Mouse (Mus musculus) forebrain, embryonic 16.5 days (tissue): ENCODE measurements around the gene Opn4. TPM values are rescaled to one million over a fixed set of nuclear protein-coding genes. Genes with fewer than 3 reads are reported as not detected.

Experiments used
- ATAC-seq: fragments of 200-750 bp; cut with Nextera tagmentation; 2 replicates; pipeline ENCODE4 v1.8.0; 2017; ENCODE audit warnings: mild to moderate bottlenecking, moderate library complexity
- H3K27ac ChIP-seq: fragments of 300-500 bp; sonication (generic); 2 replicates; pipeline ENCODE4 v1.5.1; 2014; ENCODE audit warnings: low read length, control low read depth
- H3K27me3 ChIP-seq: fragments of 300-500 bp; sonication (generic); replicated peaks from 2 replicates; pipeline ENCODE4 v1.6.1; 2014; ENCODE audit warnings: low read length; ENCODE audit not compliant: control insufficient read depth, insufficient read depth
- H3K36me3 ChIP-seq: fragments of 300-500 bp; sonication (generic); 2 replicates; pipeline ENCODE4 v1.6.1; 2014; ENCODE audit not compliant: control insufficient read depth, insufficient read depth
- H3K4me1 ChIP-seq: fragments of 300-500 bp; sonication (generic); replicated peaks from 2 replicates; pipeline ENCODE4 v1.6.1; 2014; ENCODE audit warnings: low read length; ENCODE audit not compliant: control insufficient read depth, insufficient read depth
- H3K4me2 ChIP-seq: fragments of 300-500 bp; sonication (generic); 2 replicates; pipeline ENCODE4 v1.6.1; 2014; ENCODE audit warnings: mild to moderate bottlenecking, low read length, control low read depth
- H3K4me3 ChIP-seq: fragments of 300-500 bp; sonication (generic); replicated peaks from 2 replicates; pipeline ENCODE4 v1.5.1; 2014; ENCODE audit warnings: mild to moderate bottlenecking, low read length, control low read depth
- H3K9ac ChIP-seq: fragments of 300-500 bp; sonication (generic); replicated peaks from 2 replicates; pipeline ENCODE4 v1.6.1; 2014; ENCODE audit warnings: low read depth, low read length, control low read depth
- H3K9me3 ChIP-seq: fragments of 300-500 bp; sonication (generic); 2 replicates; pipeline ENCODE4 v1.6.1; 2016; ENCODE audit warnings: low read length; ENCODE audit not compliant: control insufficient read depth
- WGBS: fragments of 180-500 bp; shearing (Covaris S2); extraction: QIAGEN DNeasy Blood & Tissue Kit; methylation state at CpG from one replicate; pipeline ENCODE4 v1.1.7; 2014; 5-methylcytosine and 5-hydroxymethylcytosine counted together
- polyA plus RNA-seq: library from polyadenylated mRNA; unstranded; fragments of >200 nt; fragmentation: Nextera tagmentation; extraction: Ambion mirVana; gene quantifications from 2 replicates; pipeline ENCODE4 v1.2.1, GENCODE M21; 2015

Gene Opn4
- polyA plus RNA-seq, 1 experiment from 2014 or later, result not detected

DNA sequence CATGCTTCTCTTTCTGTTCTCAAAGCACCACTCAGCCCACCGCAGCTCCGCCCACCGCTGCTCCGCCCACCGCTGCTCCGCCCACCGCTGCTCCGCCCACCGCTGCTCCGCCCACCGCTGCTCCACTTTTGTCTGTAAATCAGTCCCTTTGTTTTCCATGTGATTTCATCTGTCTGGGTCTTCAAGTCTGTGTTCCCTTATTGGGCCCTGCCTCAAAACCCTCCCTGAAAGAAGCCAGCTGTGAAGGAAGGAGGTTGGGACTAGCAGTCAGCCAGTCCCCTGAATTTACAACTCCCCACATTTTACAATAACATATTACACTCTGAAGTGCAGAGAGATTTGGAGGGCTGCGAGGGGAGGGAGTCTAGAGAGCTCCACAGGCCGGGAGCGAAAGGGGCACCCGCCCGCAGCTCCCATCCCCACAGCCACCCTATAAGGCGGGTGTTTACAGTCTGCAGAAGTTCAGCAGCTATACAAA is 59.2 kb downstream of the Opn4 start:
- Histone ChIP-seq H3K9me3 (no peaks in the 10 kb centered on the region), H3K27me3 (no peaks in the 10 kb centered on the region; the same call in 1 of the 2 replicates), H3K4me3 (no peak overlapping the region), H3K9ac (no peak overlapping the region), H3K36me3 (no peaks in the 10 kb centered on the region), H3K27ac (no peak overlapping the region), H3K4me2 (no peak overlapping the region), H3K4me1 (no peaks in the 10 kb centered on the region)
- ATAC-seq, result peak; percentile 38
- 17% methylated on average over 17 of the region's 17 CpGs for WGBS

Other genes with a start within 250 kb of the Opn4 start
- 0.97 TPM in 1 of 2 replicates, not detected in the other for gene Fam25c, start 244.7 kb downstream of the Opn4 start, polyA plus RNA-seq
- gene Sncg, start 225.4 kb downstream of the Opn4 start, polyA plus RNA-seq, result 1.9 and 4.2 TPM in 2 replicates
- gene Mmrn2, start 224.7 kb downstream of the Opn4 start, polyA plus RNA-seq, result 3.9 and 4.8 TPM in 2 replicates
- 21.1 and 25.2 TPM in 2 replicates for gene Bmpr1a, start 96.8 kb downstream of the Opn4 start, polyA plus RNA-seq
- gene 9230112D13Rik, start 77.3 kb downstream of the Opn4 start, polyA plus RNA-seq, result not detected in 2 replicates
- 0.39 and 0.55 TPM in 2 replicates for gene Ldb3, start 11.5 kb downstream of the Opn4 start, polyA plus RNA-seq
- 18.8 and 21.9 TPM in 2 replicates for gene Wapl, start 73.8 kb upstream of the Opn4 start, polyA plus RNA-seq
- 2.3 and 4.5 TPM in 2 replicates for gene Grid1, start 220.0 kb upstream of the Opn4 start, polyA plus RNA-seq